Mouse (Mus musculus) right cerebral cortex, postnatal 25 days (tissue): Measurements from ENCODE around the gene Rdh7.
A peak's percentile ranks its signal among the peaks of the same experiment; 100 is the strongest.
"Not testable (repeated sequence)": the region's sequence is repeated elsewhere in the genome, so short reads cannot be mapped to it uniquely, and the experiment has no call there.

Source experiments
- DNase-seq: peaks from one replicate; pipeline ENCODE4 v3.0.0; 2022

Gene Rdh7

DNA sequence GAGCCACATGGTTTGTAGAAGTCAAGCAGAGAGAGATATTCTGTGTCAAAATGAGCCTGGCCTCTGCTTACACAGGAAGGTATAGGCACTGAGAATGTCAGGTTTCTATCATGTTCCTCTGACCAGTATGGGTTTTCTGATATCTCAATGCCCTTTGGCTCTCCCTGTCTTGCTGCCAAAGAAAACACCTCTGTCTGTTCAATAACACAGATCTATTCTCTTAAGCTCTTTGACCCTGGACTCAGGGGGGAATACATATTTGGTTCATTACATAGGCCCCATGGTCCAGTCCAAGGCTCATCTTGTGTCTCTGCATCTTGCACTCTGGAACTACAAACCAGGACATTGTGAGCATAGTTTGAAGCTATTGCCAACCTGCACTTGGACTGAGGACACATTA is at the start of gene Rdh7:
TSS of gene Rdh7 (minus strand) at position 213 of the 400 bp plus-strand sequence.
- DNase-seq: no peak

GRCm38 (mm10) chr10:127937428-127938010 is 48.9 kb upstream of the Rdh7 start:
- peak; percentile 21 for DNase-seq

GRCm38 (mm10) chr10:127936747-127937409 is 48.3 kb upstream of the Rdh7 start:
- DNase-seq: no peak

DNA sequence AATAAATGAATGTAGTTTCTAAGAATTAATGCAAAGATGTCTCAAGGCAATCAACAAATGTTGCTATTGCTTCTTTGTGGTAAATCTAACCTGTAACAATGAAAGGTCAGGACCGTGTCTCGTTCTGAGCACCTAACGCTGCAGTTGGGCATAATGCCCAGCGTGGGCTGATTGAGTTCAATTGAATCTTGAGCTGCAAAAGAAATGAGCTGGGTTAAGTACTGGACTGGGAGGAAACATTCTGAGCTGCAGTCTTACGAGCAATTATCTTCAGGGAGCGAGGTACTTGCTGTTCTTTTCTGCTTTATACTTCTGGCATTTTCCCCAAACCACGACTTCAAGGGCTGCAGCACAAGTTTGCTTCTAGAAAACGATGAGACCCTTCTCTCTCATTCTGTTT is 47.7 kb upstream of the Rdh7 start:
- no peak for DNase-seq

DNA sequence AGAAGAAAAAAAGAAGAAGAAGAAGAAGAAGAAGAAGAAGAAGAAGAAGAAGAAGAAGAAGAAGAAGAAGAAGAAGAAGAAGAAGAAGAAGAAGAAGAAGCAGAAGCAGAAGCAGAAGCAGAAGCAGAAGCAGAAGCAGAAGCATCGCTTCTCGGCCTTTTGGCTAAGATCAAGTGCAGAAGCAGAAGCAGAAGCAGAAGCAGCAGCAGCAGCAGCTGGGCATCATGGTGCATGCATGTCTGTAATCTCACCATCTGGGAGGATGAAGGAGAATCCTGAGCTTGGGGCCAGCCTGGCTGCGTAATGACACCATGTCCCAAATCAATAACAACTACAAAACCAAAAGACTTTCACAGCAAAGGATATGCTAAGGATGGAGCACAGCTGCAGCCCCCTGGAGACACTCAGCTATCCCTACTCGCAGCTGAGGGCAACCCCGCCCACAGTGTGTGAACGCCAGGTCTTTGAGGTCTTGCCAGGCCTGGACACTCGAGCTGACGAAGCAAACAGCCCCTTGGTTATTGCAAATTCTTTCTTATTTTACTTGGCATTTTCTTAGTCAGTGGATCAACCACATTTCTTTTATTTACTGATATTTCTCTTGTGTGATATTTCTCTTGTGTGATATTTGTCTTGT is 43.8 kb upstream of the Rdh7 start:
- no peak for DNase-seq

DNA sequence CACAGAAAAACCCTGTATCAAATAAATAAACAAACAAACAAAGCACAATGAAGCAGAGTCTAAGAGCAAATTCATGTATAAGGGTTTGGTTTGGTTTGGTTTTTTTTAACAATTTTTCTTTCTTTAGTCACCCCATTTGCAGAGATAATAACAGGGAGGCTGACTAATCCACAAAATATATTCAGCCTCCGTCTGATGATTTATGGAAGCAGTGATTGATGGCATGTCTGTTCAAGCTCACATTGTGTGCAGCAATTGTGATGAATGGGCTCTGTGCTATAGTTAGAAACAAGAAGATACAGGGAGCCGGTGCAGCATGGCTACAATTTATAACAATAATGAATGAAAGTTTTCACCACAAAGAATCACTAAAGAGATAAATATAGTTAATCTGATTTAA is 39.1 kb upstream of the Rdh7 start:
- DNase-seq: no peak

DNA sequence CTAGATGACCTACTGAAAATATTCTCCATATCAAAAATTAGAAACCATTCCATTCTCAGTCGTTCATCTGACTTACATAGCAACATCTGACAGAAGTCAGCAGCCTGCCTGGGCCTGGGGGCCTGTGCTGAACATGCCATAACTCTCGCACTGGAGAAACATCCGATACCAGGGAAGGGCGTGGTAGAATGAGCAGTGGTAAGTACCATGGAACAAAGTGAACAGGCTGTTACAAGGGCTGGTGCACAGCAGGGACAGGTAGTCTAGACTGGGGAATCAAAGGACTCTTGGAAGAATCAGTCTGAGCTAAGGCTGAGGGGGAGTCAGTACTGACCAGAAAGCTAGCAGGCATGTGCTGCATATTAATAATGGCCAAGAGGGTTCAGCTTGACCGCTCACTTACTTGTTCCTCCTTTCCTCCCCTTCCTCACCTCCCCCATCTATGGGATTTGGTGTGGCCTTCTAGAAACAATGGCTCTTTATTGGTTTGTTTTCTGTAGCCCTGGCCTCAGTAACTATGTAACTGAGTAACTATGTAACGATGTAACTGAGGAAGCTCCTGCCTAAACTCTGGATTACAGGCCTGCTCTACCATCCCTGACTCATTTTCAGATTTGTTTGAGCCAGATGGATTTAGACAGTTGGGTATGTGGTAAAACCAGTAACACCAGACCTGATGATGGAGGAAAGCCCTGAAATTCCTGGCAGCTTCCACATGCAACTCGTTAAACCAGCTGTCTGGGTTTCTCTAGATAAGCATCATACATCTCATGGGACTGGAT is 36.2 kb upstream of the Rdh7 start:
- no peak for DNase-seq

DNA sequence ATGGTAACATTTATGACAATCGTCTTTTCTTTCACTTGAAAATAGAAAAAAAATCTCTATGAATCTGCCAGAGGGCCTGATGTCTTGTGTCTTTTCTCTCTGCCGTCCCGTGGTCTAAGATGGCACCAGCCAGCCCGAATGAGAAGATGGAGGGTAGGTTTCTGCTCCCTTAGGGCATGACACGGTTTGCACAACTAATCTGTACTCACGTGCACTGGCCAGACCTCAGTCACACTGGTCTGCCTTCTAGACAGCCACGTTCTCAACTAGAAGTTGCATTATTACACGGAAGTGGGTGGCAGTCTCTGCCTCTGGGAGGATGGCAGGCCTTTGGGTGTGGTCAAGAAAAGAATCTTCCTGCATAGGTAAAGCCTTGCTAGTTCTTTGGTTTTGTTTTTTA is 34.4 kb upstream of the Rdh7 start:
- DNase-seq: no peak

DNA sequence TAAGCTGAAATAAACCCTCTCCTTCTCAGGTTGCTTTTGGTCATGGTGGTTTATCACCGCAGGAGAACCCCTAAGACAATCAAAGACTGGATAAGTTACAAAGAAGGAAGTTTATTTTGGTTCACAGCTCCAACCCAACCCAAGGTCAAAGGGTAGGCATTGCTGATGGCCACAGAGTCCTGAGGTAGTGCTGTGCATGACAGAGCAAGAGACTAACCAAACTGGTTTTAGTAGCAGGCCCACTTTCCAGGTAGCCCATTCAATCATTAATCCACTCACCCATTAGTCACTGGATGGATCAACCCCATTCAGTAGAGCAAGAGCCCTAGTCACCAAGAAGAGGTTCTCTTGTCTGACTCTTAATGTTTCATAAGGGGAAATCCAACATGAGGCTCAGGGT is 33.6 kb upstream of the Rdh7 start:
- no peak for DNase-seq

DNA sequence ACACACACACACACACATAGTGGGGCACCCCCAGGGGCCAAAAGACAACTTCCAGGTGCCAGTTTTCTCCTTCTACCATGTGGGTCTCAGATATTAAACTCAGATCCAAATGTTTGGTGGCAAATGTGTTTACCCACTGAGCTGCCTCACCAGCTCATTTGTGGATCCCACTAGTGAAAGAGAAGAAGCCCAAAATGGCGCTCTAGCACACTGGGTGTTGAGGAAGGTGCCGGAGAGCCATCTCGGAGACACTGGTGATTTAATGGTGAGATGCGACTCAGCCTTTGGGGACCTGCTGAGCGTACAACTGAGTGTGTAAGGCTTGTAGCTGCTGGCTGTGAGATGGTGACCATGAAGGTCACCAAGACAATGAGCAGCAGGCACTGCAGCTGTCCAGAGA is 29.0 kb upstream of the Rdh7 start:
- DNase-seq: no peak

DNA sequence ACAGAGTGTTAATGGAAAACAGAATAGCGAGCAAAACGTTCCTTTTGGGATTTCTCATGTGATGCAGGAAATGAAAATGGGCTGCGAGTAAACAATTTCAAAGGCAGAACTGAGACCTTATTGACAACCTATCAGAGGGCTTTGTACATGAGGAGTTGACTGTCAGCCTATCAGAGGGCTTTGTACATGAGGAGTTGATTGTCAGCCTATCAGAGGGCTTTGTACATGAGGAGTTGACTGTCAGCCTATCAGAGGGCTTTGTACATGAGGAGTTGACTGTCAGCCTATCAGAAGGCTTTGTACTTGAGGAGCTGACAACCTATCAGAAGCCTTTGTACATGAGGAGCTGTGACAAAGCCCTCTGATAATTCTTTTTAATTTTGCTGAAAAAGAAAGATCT is 28.6 kb upstream of the Rdh7 start:
- DNase-seq: not testable (repeated sequence)

GRCm38 (mm10) chr10:127915578-127915977 is 27.0 kb upstream of the Rdh7 start:
- DNase-seq: no peak

DNA sequence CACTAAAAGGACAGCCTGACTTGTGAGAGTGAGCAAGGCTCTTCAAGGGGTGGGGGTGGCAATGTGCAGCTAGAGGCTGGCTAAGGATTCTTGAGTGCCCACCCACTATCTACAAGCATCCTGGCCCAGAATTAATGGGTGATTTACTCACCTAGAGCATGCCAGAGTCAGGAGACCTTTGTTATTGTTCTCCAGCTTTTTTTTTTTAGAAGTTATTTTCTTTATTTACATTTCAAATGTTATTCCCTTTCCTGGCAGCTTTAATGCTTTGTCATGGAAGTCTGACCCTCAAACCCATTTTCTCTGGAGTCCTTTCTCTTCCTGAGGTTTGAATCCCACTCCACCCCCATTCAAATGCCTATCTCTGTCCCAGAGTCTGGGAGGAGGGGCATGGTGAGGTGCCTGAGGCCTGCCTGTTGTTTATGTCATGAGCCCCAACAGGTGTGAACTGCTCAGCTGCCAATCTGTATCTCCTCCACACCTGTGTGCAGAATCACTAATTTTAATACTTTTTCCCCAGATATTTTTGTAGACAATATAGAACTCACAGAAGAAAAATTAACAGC is 18.9 kb upstream of the Rdh7 start:
- no peak for DNase-seq

DNA sequence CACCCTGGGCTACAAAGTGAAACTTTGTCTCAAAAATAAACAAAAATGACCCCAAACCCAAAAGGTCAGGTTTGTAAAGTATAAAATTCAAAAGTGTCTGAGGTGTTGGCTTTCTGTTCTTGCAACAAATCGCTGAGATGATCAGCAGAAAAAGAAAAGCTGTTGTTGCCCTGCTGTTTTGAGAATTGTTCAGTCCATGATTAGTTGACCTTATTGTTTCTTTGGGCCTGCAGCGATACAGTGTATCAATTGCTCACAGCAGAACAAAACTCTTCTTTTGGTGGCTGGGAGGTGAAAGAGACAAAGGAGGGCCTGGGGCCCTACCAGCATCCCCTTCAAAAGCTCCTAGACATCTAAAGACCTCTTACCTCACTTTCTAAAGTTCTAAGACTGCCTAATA is 17.5 kb upstream of the Rdh7 start:
- no peak for DNase-seq

DNA sequence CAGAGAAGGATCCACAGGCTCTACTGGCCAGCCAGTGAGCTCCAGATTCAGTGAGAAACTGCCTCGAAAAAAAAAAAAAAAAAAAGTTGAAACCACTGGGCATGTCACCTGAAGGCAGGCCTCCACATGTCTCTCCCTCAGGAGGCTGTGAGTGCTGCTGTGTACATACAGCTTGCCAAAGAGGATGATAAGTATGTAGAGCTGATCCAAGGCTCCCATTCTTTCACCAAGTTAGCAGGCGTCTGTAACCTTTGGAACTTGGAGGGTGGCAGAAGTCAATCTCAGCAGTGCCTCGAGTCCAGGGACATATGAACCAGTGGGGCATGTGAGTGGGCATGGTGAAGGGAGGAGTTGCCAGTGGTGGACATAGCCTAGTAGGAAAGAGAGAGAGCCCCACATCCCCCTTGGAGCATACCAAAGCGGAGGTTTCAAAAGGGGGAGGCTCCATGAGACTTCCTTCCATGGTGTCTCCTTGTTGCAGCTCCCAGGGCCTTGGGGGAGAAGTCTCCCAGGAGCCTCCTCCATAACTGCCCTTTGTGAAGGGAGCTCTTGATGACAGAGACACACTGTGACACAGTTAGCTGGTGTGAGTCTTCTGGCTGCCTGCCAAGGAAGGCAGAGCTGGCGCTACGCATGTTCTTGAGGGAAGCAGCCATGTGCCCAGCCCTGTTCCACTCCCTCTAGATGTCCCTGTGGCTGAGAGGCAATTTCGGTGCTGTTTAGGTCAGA is 16.3 kb upstream of the Rdh7 start:
- DNase-seq: no peak

DNA sequence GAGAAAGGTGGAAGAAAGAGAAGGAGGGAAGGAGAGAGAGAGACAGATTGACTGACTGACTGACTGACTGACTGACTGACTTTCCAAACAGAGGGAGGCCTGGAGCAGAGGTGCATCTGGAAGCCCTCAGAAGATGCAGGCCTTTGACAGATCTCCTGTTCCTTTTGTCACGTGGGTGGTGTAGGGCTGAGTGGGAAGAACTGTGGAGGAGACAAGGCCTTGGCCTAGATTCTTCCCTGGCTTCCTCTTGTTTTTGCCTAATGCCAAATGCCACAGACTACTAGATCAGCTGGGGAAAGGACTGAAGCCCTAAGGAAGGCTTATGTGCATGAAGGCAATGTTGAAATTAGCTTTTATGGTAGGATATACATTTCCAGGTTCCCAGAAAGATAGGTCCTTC is 14.5 kb upstream of the Rdh7 start:
- no peak for DNase-seq

- no peak for DNase-seq
Observed at GRCm38 (mm10) chr10:127901751-127902150, 13.1 kb upstream of the Rdh7 start.

- no peak for DNase-seq
Observed at GRCm38 (mm10) chr10:127899783-127900182, 11.2 kb upstream of the Rdh7 start.

DNA sequence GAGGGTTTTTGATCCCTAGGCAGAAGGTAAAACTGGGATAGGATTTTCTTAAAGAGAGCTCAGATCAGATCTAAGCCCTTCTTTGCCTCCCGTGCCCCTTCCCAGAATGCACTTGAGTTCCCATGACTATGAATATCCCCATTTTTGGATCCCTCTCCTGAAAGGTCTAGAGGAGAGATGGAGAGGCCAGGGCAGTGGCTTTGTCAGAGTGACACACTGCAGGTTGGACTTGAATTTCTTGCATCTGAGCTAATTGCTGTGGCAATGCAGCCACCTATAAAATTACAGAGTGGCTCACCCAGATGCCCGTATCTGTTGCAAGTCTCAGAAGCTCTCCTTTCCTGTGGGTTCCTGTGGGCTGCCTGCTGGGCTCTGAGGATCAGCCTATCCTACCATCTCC is 9.6 kb upstream of the Rdh7 start, which contains the start of gene Sdr9c7:
TSS of gene Sdr9c7 (plus strand) at position 301 of the 400 bp plus-strand sequence.
- no peak for DNase-seq

DNA sequence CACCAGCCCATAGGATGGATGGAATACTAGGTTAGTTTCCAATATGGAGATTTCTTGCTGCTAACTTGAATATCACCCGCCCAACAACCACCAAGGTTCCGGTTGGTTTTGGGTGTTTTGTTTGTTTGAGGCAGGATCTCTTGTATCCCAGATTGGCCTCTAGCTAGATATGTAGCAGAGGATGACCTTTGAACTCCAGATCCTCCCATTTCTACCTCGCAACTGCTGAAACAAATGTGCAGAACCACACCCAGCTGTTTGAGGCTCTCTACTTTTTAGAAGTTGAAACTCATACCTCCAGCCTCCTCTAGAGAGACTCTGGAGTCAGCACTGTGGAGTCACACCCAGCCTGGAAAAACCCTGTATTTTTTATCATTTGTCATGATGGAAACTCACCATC is 8.9 kb upstream of the Rdh7 start:
- no peak for DNase-seq

DNA sequence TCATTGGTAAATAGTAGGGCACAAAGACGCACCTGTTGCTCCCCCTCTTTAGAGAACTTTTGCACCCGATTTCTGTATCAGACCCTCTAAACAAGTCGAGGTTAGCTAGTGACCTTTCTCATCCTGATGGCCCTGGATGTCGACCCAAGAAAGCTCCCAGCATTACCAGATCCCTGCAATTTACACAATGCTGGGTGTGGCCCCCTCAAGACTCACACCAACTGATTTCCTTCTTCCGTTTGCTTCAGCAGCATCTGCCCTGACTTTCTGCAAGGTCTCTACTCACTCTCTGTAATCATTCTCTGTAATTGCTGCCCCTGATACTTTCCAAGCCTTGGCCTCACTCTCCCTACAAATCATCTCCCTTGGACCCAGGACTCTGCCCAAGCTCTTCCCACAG is 8.1 kb upstream of the Rdh7 start:
- DNase-seq: no peak

GRCm38 (mm10) chr10:127893163-127894022 is 4.8 kb upstream of the Rdh7 start:
- not testable (repeated sequence) for DNase-seq
